Mouse (Mus musculus): ENCODE data around the gene Qser1.

Qser1 gene

DNA sequence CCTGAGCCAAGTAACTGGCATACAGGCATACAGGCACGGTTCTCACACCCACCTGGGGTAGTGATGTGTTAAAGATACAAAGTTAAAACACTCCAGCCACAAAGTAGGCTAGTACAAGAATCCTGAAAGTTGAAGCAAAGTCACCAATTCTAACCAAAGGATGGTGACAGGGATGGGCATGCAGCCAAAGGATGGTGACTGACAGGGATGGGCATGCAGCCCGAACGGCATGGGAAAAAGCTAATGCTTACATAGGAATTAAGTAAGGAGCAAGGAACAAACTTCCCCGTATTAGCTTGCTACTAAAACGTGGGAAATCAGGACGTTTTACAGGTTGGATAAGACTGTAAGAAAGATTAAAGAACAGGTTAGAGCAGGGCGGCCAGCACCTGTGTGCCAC lies 80.3 kb downstream of the Qser1 start:
- no peak for DNase-seq (ENCODE audit: low read depth, low spot score)

DNA sequence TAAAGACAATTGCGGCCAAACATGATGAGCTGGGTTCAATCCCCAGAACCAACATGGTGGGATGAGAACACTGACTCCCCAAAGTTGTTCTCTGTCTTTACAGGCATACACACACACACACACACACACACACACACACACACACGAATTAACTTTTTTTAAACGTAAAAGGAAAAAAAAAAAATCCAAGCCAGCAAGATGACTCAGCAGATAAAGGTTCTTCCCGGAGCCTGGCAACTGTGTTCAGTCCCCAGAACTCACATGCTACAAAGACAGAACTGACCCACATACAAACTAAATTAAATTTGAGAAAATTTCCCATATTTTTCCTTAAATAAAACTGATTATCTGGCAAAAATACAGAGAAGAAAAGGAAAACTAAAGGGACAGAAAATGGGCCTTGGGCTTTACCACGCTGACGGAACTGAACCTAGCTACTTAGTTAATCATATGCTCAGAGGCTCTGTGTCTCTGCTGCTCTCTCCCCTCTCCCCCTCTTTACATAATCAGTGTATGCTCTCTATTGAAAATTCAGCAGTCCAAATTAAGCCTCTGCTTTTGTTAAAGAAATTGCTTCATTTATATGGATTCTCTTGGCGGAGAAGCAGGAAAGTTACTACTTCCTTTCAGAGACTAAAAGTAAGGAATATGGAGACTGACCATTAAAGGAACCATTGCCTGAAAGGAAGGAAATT lies 83.9 kb downstream of the Qser1 start:
- DNase-seq (ENCODE audit: low read depth, low spot score), result no peak

DNA sequence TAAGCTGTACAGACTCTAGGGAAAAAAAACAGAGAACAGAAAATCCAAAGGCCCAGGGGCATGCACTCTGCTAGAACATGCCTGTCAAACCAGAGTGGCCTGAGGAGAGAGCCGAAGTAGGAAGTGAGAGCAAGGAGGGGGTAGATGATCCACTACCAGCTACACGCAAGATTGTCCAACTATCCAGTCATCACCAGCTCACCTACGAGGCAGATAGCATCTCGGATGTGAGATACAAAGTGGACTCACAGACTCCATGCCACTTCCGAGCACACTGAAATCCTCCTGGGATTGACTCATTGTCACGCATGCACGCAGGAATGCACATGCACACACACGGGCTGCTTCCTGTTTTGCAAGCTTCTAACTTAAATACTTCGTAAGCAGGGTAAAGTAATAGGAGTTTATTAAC lies 84.5 kb downstream of the Qser1 start:
- peak; percentile 57 for DNase-seq (ENCODE audit: low read depth, low spot score)

GRCm38 (mm10) chr2:104727369-104727768 lies 89.2 kb downstream of the Qser1 start:
- DNase-seq (ENCODE audit: low read depth, low spot score), result no peak

DNA sequence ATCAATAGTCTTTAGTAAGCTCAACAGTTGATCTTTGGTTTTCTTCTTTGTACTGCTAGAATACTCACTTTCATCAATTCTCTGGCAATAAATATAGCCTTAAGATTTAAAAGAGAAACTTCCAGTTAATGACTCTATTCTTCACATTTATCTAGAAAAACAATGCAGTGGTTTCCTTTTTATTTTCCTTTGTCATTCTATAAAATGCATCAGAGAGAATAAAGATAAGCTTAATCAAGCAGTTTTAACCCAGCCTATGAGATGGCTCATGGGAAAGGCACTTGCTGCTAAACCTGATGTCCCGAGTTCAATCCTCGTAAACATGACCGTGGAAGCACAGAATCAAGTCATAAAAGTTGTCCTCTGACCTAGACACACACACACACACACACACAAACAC lies 94.5 kb downstream of the Qser1 start:
- DNase-seq (ENCODE audit: low read depth, low spot score), result no peak

DNA sequence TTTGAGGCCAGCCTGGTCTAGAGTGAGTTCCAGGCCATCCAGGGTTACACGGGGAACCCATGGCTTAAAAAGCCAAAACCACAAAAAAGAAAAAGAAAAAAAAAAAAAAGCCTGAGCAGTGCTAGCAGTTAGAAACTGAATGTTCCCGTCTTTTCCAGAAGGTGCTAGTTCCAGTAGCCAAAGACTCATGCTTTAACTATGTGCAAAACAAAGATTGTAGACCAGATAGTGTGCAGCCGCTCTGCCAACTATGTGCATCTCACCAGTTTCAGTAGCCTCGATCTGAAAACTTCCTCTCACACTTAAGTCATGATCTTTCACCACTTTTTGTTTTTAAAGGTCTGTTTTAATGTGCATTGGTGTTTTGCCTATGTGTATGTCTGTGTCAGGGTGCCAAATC lies 98.7 kb downstream of the Qser1 start:
- no peak for DNase-seq (ENCODE audit: low read depth, low spot score)

GRCm38 (mm10) chr2:104717231-104717735 lies 99.3 kb downstream of the Qser1 start:
- no peak for DNase-seq (ENCODE audit: low read depth, low spot score)

DNA sequence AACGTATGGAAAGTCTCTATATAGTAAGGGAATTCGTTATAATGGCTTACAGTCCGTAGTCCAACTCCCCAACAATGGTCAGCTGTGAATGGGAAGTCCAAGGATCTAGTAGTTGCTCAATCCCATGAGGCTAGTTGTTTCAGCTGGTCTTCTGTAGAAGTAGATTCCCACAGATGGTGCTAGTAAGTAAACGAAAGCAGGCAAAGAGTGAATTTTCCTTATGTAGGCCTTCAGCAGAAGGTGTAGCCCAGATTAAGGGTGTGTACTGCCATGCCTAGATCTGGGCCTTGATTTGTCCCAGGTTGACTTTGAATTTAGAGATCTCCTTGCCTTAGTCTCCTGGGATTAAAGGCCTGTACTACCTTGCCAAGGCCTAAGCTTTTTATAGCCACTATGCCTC lies 100.3 kb downstream of the Qser1 start, which contains the start of gene Pin1rt1:
Gene Pin1rt1 (minus strand): TSS at position 101 of the 400 bp plus-strand sequence.
- no peak for DNase-seq (ENCODE audit: low read depth, low spot score)

- no peak for DNase-seq (ENCODE audit: low read depth, low spot score)
Measured at GRCm38 (mm10) chr2:104714254-104714691, 102.3 kb downstream of the Qser1 start.

DNA sequence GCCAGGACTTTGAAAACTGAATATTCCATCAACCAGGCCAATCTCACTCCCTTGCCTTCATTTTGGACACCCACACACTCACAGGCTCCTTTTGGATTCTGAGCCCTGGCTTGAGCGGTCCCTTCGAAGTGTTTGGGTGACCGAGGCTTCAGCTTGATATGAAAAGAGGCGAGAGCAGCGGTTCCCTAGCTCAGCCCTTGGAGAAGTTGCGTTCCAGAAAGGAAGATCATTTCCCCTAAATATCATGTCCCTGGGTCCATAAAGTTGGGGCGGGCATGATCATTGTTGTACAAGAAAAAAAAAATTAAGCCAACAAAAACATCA lies 104.1 kb downstream of the Qser1 start:
- DNase-seq (ENCODE audit: low read depth, low spot score), result no peak

DNA sequence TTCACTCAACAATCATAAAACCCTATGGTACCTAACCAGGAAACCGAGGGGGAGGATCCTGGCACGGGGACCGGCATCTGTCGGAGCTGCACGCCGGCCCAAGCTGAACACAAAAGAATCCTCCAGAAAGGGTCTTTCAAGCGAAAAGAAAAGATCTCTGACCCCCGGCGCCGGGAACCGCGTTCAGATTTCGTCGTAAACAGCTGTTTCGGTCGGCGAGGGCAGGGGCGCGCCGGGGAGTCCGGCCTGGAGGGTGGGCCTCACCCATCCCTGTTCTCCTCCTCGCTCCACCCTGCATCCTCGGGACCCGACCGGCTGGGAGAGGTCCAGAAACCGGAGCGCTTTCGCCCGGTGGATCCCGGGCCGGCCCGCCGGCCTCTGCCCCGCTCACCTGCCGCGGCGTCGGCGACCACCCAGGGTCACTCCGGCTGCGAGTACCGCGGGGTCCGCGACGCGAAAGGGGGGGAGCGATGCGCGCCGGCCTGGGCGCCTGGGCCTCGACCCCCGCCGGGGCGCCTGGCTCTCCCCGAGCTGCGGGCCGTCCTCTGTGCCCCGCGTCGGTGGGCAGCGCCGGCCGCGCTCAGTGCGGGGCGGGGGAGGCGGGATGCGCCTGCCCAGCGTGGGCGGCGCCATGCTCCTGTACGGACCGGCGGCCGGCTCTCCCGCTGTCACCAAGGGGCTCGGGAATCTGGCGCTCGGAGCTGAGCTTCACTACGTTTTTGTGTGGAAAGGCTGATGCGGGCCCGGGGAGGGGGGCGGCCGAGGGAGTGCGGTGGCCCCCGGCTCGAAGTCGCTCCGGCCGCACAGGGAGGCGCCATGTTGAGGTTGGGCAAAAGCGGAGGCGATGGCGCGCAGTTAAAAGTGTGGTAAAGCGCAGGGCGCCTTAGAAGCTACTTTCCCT lies 104.7 kb downstream of the Qser1 start, which contains the start of gene Tcp11l1:
Gene Tcp11l1 (minus strand): TSS at position 585 of the 901 bp plus-strand sequence.
- DNase-seq (ENCODE audit: low read depth, low spot score), result peak; percentile 58

- DNase-seq (ENCODE audit: low read depth, low spot score), result no peak
Measured at GRCm38 (mm10) chr2:104710670-104711370, 105.7 kb downstream of the Qser1 start.

DNA sequence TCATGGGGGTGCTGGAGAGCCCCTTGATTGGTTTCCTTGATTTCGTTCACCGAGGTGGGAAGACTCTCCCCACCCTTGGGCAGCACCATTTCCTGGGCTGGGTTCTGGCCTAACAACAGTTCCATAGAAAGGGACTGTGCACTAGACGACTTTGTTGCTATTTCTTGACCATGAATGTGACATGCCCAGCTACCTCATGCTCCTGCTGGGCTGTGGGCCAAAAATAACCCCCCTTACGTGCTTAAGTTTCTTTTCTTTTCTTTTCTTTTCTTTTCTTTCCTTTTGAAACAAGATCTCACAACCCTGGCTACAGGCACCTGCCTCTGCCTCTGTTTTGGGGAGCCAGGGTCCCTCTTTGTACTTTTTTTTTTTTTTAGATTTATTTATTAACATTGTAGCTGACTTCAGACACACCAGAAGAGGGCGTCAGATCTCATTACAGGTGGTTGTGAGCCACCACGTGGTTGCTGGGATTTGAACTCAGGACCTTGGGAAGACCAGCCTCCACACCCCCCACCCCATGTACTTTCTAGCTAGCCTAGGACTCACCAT lies 106.7 kb downstream of the Qser1 start:
- DNase-seq (ENCODE audit: low read depth, low spot score), result no peak

All from ZHBTc4 (cell line).